Mouse (Mus musculus) midbrain, postnatal 0 days (tissue): Measurements from ENCODE around the gene Higd1b. TPM values are rescaled to one million over a fixed set of nuclear protein-coding genes. Genes with fewer than 3 reads are reported as not detected.

Experiments used
- ATAC-seq: fragments of 200-750 bp; cut with Nextera tagmentation; 2 replicates; pipeline ENCODE4 v1.8.0; 2017; ENCODE audit warnings: moderate number of reproducible peaks, mild to moderate bottlenecking, moderate TSS enrichment, moderate library complexity; ENCODE audit not compliant: low FRiP score
- DNase-seq: peaks from one replicate; pipeline ENCODE4 v3.0.0-alpha.2; 2015; ENCODE audit warnings: low spot score
- H3K27ac ChIP-seq: fragments of 300-500 bp; sonication (generic); 2 replicates; pipeline ENCODE4 v1.5.1; 2014; ENCODE audit warnings: low read depth, mild to moderate bottlenecking, low read length, mixed read lengths
- H3K27me3 ChIP-seq: fragments of 300-500 bp; sonication (generic); 2 replicates; pipeline ENCODE4 v1.6.1; 2014; ENCODE audit warnings: low read length, control low read depth, mixed read lengths; ENCODE audit not compliant: insufficient read depth
- H3K36me3 ChIP-seq: fragments of 300-500 bp; sonication (generic); 2 replicates; pipeline ENCODE4 v1.6.1; 2014; ENCODE audit warnings: low read length, control low read depth, mixed read lengths; ENCODE audit not compliant: insufficient read depth
- H3K4me1 ChIP-seq: fragments of 300-500 bp; sonication (generic); 2 replicates; pipeline ENCODE4 v1.6.1; 2014; ENCODE audit warnings: mild to moderate bottlenecking, control low read depth, antibody characterized with exemption, low read length, mixed read lengths; ENCODE audit not compliant: insufficient read depth
- H3K4me2 ChIP-seq: fragments of 300-500 bp; sonication (generic); 2 replicates; pipeline ENCODE4 v1.6.1; 2014; ENCODE audit warnings: low read depth, mild to moderate bottlenecking, low read length, mixed read lengths; ENCODE audit not compliant: poor library complexity, severe bottlenecking
- H3K4me3 ChIP-seq: fragments of 300-500 bp; sonication (generic); 2 replicates; pipeline ENCODE4 v1.5.1; 2014; ENCODE audit warnings: low read depth, mild to moderate bottlenecking, low read length, moderate library complexity
- H3K9ac ChIP-seq: fragments of 300-500 bp; sonication (generic); replicated peaks from 2 replicates; pipeline ENCODE4 v1.6.1; 2014; ENCODE audit warnings: mild to moderate bottlenecking, low read length, moderate library complexity, mixed read lengths; ENCODE audit not compliant: poor library complexity, severe bottlenecking
- H3K9me3 ChIP-seq: fragments of 300-500 bp; sonication (generic); 2 replicates; pipeline ENCODE4 v1.6.1; 2016; ENCODE audit warnings: low read length, control low read depth
- CTCF ChIP-seq: IDR thresholded peaks from 2 replicates; pipeline ENCODE4 v1.5.1; 2016; ENCODE audit warnings: antibody characterized with exemption, mild to moderate bottlenecking
- WGBS: fragments of 180-500 bp; shearing (Covaris S2); extraction: QIAGEN DNeasy Blood & Tissue Kit; methylation state at CpG from one replicate; pipeline ENCODE4 v1.1.7; 2014; 5-methylcytosine and 5-hydroxymethylcytosine counted together
- polyA plus RNA-seq: library from polyadenylated mRNA; unstranded; fragments of >200 nt; fragmentation: Nextera tagmentation; extraction: Ambion mirVana; gene quantifications from 2 replicates; pipeline ENCODE4 v1.2.1, GENCODE M21; 2015
- total RNA-seq: library from RNA; depleted of rRNA; stranded (reverse); fragments of >200 nt; gene quantifications from 2 replicates; pipeline ENCODE4 v1.2.3, GENCODE M21; 2014

Higd1b gene
- total and polyA plus RNA-seq, 2 experiments from 2014 or later, result 12.3 to 13.1 TPM

DNA sequence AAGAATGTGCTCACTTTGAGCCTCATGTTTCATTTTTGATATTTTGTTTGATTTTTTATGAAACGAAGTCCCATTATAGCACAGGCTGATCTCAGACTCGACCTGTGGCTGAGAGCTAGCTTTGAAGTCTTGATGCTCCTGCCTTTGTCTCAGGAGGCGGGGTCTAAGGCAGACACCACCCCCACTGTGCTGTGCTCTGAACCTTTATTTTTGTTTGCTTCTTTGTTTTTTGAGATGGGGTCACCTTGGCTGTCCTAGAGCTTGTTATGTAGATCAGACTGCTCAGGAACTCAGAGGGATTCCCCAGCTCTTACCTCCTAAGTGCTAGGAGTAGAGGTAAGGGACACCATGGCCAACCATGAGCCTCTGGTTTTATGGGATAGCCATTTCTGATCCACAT is 15.2 kb upstream of the Higd1b start:
- no peak for ATAC-seq

DNA sequence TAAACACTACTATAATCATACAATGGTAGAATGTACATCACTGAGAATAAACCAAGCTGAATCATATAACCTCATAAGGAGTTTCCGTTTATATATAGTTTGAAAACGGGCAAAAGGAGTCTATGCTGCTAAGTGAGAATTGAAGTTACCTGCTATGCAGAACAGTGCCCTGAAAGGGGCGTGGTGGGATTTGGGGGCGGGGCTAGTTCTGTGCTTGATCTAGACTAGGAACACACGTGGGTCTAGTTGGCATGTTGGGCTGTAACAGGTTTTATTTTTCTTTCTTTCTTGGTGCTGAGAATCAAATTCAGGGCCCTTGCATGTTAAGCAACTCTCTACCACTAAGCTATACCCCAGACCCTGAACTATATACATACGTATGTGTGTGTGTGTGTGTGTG is 14.4 kb upstream of the Higd1b start:
- H3K4me1 ChIP-seq, result no peaks in the 10 kb centered on the region; the same call in 1 of the 2 replicates

More for the DNA sequence above, 15.2 kb upstream of the Higd1b start:
- whole genome bisulfite sequencing, result 10% methylated on average over 3 of the region's 3 CpGs
- Histone ChIP-seq H3K4me1 (no peaks in the 10 kb centered on the region; the same call in 1 of the 2 replicates), H3K4me2 (no peak overlapping the region), H3K9ac (no peak overlapping the region), H3K36me3 (no peaks in the 10 kb centered on the region), H3K4me3 (no peak overlapping the region), H3K27ac (no peak overlapping the region), H3K27me3 (no peaks in the 10 kb centered on the region), H3K9me3 (no peaks in the 10 kb centered on the region)
- no peak for DNase-seq
- TF ChIP-seq CTCF, result no peak

DNA sequence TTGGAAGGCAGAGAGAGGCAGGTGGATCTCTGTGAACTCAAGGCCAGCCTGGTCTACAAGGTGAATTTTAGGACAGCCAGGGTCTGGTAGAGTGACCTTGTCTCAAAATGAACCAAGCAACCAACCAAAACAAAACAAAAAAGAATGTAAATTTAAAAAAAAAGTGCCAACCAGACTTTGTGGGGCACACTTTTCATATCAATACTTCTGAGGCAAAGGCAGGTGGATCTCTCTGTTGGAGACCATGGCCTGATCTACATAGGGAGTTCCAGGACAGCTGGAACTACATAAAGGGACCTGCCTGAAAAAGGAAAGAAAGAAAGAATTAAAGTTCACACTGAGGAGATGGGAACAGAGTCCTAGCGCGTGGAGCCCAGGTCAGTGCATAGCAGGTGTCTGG is 9.2 kb upstream of the Higd1b start:
- Histone ChIP-seq H3K27ac (no peak overlapping the region), H3K9me3 (no peaks in the 10 kb centered on the region), H3K27me3 (no peaks in the 10 kb centered on the region), H3K4me3 (no peak overlapping the region), H3K9ac (no peak overlapping the region), H3K36me3 (no peaks in the 10 kb centered on the region), H3K4me1 (peaks cover 3% of the 10 kb centered on the region; the same call in 1 of the 2 replicates), H3K4me2 (no peak overlapping the region)
- WGBS, result 73% methylated on average over 2 of the region's 2 CpGs
- DNase-seq (no peak), ATAC-seq (no peak)
- TF ChIP-seq CTCF, result no peak

More for the DNA sequence above, 14.4 kb upstream of the Higd1b start:
- no peak overlapping the region for H3K27ac ChIP-seq
- no peak overlapping the region for H3K9ac ChIP-seq
- no peak overlapping the region for H3K4me2 ChIP-seq
- no peaks in the 10 kb centered on the region for H3K27me3 ChIP-seq
- H3K4me3 ChIP-seq, result no peak overlapping the region
- no peak for ATAC-seq
- WGBS, result 58% methylated on average over 6 of the region's 6 CpGs
- no peaks in the 10 kb centered on the region for H3K36me3 ChIP-seq
- H3K9me3 ChIP-seq, result no peaks in the 10 kb centered on the region
- no peak for DNase-seq
- TF ChIP-seq CTCF, result no peak

DNA sequence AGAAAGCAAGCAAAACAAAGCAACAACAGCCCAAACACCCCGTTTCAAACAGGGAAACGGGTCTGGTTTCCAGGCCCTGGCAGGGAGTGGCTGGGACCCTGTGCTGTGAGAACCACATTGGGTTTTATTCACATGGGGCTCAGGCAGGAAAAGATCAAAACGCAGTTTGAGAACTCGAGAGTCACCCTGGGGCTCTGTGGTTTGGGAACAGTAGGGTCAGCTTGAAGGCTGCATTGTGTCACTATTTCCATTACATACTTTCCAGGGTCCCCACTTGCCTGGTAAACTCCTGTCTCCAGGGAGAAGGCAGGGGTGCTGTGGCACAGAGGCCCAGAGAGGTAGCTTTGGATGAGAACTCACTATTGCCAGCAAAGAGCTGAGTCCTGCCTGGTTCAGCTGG is 8.6 kb upstream of the Higd1b start:
- Histone ChIP-seq H3K9me3 (no peaks in the 10 kb centered on the region), H3K9ac (no peak overlapping the region), H3K4me2 (no peak overlapping the region), H3K36me3 (no peaks in the 10 kb centered on the region), H3K4me3 (no peak overlapping the region), H3K27ac (no peak overlapping the region), H3K4me1 (peaks cover 3% of the 10 kb centered on the region; the same call in 1 of the 2 replicates), H3K27me3 (no peaks in the 10 kb centered on the region)
- 59% methylated on average over 4 of the region's 4 CpGs for WGBS
- ATAC-seq, result no peak
- TF ChIP-seq CTCF, result no peak
- no peak for DNase-seq

DNA sequence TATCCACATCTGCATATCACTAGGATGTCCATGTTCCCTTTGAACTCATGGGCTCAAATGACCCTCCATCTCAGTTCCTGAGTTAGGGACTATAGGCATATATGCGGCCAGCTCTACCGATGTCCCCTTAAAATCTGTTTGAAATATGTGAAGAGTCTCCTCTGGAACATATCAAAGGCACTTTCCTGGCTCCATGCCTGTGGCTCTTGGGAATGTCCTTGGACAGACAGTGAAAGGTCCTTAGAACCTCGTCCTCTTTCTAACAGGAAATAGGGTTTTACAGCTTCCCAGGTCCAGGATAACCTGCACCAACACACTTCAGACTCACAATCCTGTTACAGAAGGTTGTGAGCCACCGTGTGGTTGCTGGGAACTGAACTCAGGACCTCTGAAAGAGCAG is 5.4 kb upstream of the Higd1b start:
- DNase-seq, result no peak
- H3K9ac ChIP-seq, result no peak overlapping the region

DNA sequence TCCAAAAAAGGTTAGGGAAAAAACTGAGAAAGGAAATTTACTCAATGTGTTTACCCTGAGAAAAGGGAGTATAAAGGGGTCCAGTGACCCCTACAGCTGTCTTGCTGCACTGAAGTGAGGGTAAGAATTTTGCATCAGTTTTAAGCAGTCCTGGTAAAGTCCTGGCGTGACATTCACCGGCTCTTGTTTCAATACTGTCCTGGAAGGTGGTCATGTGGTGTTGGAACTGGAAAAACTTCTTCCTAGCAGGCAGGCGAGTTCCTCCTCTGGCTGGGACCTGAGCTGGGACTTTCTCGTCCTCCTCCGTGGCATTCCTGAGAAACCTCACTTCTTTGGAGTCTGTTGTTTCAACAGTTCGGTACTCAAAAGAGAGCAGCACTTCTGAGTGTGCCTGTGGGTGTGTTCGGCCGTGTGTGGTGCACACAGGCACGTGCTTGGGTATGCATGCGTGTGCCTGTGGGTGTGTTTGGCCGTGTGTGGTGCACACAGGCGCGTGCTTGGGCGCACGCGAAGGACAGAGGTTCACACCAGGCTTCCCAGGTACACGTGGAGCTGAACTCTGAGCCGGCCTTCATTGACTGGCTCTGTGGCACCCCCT is 2.9 kb upstream of the Higd1b start:
- 69% methylated on average over 18 of the region's 18 CpGs for WGBS
- no peak for TF ChIP-seq CTCF

More for the DNA sequence above, 5.4 kb upstream of the Higd1b start:
- Histone ChIP-seq H3K4me3 (no peak overlapping the region), H3K4me2 (no peak overlapping the region), H3K4me1 (peaks cover 3% of the 10 kb centered on the region; the same call in 1 of the 2 replicates), H3K27me3 (no peaks in the 10 kb centered on the region), H3K9me3 (no peaks in the 10 kb centered on the region), H3K27ac (no peak overlapping the region), H3K36me3 (no peaks in the 10 kb centered on the region)
- no peak for TF ChIP-seq CTCF
- no peak for ATAC-seq
- 76% methylated on average over 4 of the region's 4 CpGs for WGBS

More for the DNA sequence above, 2.9 kb upstream of the Higd1b start:
- Histone ChIP-seq H3K9ac (no peak overlapping the region), H3K27ac (no peak overlapping the region), H3K4me2 (no peak overlapping the region), H3K9me3 (no peaks in the 10 kb centered on the region), H3K36me3 (peaks cover 12% of the 10 kb centered on the region), H3K27me3 (no peaks in the 10 kb centered on the region), H3K4me3 (no peak overlapping the region), H3K4me1 (peaks cover 2% of the 10 kb centered on the region; the same call in 1 of the 2 replicates)
- DNase-seq (no peak), ATAC-seq (no peak)
